Mouse (Mus musculus) A20 (cell line): ENCODE results near the gene Optc.

Experiments
- DNase-seq: peaks from one replicate; pipeline ENCODE4 v3.0.0-alpha.2; 2011; ENCODE audit warnings: low read depth, low spot score

Optc gene

DNA sequence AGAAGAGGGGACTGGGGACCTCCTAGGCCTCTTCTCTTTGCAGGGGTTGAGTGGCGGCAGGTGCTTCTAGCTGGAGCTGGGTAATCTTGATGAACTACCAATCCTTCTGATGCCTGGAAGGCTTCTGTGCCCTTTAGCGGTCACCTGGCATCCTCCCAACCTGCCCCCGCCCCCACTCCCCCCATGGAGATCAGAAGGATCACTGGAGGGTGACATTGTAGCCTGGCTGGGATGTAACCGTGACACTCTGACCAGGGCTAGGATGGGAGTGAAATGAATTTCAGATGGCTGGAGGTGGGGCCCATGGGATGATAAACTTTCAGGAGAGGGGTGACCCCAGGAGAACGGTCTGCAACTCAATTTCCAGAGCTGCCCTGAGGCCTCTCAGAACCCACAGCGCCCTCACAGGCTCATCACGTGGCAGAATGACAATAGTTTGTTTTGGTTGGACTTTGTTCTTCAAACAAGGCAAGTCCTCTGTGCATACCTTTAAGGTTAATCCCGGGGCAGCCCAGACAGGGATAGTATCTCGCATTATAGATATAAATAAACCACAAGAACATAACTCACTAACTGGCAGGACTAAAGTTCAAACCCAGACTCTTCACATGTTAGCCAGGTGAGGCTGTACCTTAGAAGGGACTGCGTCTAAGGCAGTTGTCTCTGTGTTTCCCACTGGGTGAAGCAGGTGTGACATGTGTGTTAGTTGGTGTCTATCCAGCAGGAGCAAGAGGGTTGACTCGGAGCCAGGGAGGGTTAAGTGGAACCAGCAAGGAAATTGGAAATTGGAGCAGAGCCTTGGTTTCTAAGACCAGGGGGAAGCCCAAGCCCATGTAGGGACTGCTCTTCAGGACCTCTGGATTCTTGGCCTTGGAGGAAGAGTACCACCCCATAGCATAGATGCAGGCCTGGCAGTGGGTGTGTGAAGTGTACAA lies 25.2 kb downstream of the Optc start:
- DNase-seq = no peak

DNA sequence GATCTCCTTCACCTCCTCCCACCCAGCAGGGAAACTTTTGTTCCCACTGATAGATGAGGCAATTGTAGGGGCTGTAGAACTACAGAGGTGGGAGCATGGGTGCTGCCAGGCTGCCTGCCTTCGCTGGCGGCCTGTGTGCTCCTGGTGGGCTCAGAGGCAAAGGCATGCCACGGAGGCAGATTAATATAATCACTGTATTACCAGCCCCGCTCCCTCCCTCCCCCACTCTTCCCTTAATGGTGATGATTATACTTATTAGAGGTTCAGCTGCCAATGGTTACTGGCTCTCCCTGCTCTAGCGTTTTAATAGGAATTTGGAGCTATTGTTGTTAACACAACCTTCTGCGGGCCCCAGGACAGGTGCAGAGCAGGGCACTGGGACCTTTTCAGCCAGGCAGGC lies 26.0 kb downstream of the Optc start:
- DNase-seq = no peak

DNA sequence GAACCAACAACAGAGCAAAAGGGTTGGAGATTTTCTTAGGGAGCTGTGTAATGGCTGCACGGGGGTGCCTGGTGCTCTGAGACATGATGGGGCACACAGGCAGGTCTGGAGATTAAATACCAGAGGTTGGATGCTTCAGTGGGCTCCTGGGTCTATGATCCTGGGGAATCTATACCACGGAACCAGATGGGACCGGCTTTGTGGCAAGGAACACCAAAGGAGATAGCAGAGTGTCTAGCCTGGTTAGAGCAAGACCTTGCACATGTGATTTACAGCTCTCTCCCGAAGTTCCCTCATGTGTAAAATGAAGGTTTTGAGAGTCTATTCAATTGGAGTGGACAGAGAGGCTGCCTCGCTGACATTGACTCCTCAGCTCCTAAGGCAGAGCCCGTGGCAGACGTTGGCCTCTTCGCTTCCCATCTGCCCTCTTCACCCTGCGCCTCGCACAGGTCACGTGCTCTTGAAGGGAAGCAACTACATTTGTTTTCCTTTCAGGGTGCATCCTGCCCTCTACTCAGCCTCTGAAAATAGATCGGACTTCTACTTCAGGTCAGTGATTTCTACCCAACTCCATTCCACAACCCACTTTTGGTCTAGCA lies 28.9 kb downstream of the Optc start:
- DNase-seq = no peak

DNA sequence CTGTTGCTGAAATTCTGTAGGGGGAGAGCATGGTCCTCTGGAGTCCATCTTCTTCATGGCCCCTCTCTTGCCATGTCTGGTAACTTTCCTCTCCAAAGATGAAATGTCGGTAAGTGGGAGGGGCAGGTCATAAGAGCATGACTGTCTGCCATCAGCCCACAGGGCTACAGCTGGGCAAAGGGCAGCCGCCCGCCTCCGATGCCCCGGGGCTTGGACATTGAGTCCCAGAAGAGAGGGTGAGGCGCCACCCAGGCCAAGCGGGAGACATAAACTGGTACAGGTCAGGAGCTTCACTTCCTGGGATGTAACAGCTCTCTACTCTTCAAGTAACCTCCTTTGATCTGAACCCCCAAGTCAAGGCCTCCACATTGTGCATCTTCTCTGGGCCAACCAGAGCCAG lies 30.9 kb downstream of the Optc start:
- DNase-seq = no peak

DNA sequence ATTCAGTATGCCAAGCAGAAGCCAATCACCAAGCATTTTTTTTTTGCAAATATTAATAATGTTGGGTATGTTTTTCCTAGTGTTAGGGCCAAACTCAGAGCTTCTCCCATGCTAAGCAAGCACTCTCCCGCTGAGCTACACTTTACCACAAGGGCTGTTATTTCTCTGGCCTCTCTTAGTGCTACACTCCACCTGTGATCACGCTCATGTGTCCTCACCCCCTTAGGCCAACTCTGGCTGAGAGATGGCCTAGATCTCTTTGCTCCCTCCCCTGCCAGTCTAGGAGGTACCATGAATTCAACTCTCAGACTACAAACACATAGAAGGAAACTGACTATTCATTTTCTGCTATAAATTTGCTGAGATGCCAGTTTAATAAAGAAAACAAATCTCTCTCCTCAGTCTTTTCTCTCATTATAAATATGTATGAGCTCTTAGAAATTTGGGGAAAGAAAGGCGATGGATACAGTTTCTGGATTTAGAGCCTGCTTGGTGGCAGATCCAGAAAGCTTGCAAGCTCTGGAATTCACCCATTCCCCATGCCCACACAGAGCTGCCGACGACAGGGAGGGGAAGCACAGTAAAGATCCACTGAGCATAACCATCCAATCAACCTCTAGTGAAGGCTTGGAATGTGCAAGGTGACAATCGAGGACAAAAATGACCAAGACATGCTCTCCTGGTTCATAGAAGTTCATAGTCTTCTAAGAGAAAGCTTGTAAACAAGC lies 34.5 kb downstream of the Optc start:
- no peak for DNase-seq

DNA sequence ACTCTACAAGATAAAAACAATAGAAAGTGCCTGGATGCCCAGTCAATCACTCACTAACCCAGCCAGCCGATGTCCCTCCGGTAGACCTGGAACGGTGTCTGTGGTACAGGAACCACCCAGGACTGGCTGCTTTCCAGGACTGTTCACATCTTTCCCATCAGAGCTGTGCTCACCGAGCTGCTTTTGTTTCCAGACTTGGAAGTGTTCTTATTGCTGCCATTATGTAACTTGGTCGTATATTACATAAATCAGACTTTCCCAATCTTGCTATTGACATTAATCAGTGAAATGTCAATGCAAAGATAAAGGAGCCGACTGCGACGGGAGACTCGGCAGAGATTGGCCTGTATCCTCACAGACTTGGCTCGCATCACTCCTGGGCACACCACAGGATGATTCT lies 36.6 kb downstream of the Optc start:
- no peak for DNase-seq

DNA sequence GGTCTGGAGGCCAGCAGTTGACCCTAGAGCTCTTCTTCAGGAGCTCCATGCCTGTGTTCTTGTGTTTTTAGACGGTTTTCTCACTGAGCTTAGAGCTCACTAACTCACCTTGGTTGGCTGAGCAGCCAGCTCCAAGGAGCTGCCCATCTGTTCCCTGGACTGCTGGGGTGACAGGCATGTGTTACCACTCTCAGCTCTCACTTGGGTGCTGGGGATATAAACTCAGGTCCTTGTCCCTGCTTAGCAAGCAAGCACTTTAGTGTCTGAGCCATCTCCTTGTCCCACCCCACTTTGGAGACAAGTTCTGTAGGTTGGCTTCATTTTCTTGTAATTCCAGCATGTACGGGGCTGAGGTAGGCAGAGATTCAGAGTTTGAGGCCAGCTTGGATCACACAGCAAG lies 38.6 kb downstream of the Optc start:
- DNase-seq = no peak

DNA sequence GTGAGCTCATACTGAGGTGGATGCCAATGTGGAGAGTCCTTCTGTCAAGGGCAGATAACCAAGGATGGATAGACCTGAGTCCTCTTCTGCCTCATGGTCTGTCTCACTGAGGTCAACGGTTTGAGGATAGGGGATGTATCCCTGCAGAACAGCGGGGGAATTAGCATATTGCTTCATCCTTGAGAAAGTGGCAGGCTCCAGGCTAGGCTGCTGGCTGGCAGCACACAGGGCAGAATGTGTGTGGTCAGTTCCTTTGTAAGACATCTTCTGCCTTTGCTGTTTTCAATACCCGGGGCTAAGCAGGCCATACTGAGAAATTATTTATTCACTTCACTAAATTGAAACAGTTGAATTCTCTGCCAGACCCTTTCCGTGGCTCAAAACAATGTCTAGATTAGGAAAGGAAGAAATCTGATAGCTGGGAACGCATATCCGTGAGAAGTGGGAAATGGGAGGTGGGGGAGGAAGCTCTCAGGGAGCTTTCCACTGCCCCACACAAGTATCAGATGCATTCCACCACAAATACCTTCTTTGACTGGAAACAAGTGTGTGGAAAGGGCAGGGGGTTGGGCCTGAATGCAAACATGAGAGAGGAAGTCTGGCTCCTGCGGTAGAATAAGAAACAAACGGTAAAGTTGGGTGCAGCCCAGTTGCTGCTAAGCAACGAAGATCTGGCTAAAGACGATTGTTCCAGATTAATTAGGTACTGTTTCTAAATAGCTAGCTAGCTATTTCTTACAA lies 44.4 kb downstream of the Optc start:
- DNase-seq = no peak

DNA sequence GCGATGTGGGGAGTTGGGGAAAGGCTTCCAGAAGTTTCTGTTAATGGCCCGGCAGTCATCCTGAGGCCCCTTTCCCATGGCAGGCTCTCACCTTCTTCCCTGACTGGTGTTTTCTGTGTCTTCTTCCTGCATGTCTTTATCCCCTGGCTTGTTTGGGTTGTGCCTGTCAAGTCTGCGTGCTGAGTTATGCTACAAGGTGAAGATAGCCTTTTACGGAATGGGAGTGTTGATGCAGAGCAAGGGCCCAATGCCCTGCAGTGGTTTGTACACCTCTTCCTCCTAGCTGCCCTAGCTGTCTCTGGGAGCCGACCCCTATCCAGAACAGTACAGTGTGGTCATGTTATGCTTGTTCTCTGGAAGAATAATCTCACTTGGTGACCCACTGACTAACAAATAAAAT lies 46.8 kb downstream of the Optc start:
- no peak for DNase-seq

DNA sequence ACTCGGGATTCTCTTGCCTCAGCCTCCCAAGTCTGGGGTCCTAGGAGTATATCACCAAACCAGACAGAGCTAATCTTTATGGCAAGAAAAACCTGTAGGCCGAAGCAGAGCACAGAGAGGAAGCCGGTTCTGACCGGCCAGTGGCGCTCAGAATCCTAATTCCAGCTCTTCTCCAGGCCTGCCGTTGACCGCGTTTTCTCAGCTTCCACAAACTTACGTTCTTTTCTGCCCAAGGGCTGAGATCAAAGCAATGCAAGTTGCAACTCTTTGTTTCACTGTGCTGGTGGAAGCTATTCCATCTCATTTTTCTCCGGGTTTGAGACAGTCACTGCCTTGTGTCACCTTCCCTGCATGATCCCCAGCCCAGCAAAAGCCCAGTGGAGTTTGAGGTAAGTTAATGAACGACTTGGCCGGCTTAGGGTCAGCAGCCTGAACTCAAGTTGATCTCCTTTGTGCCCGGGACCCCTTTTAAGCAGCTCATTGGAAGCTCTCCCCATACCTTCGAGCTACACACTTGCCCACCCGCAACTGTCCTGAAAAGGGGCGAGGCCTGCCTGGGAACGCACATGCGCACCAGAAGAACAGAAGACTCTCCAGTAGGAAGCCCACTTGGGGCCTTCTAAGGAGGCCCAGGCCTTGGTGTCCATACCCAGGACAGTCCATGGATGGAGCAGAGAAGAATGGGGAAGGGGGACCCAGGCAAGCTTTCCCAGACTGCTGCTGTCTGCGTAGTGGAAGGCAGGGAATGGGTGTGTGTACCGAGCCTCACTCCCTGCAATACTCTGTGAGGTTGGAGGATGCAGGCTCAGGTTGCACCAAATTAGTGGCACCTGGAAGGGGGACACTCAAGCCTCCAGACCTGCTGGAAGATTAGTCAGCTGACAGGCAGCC lies 47.7 kb downstream of the Optc start:
- no peak for DNase-seq

DNA sequence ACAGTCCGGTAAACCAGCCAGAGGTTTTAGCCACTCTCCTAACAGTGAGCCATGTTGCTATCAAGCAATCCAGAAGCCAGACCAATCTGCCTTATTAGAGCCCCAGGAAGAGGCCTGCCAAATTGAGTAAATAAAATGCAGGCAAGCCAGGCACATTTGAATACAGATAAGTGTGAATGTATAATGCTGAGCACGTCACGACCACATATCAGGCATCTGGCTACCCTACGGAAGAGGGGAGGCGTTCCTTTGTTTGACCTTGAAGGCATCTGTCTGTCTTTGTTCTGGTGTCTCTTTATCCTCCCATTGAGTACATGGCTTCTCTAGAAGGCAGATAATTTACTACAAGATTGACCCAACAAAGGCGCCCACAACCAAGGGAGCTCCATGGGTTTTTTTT lies 48.5 kb downstream of the Optc start:
- no peak for DNase-seq

DNA sequence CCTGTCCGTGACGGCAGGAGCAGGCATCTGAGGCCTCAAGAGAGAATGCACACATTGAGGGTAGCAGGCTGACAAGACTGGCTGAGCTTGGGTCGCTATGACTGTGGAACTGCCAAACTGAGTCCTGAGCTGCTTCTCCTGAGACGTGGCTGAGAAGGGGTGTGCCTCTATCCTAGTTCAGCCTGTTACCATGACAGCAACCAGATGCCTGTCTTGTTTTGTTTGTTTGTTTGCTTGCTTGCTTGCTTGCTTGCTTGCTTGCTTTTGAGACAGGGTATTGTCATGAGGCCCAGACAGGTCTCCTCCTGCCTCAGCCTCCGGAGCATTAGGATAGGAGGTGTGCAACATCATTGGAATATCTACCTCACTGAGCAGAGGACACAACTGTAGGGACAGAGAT lies 50.0 kb downstream of the Optc start:
- no peak for DNase-seq

DNA sequence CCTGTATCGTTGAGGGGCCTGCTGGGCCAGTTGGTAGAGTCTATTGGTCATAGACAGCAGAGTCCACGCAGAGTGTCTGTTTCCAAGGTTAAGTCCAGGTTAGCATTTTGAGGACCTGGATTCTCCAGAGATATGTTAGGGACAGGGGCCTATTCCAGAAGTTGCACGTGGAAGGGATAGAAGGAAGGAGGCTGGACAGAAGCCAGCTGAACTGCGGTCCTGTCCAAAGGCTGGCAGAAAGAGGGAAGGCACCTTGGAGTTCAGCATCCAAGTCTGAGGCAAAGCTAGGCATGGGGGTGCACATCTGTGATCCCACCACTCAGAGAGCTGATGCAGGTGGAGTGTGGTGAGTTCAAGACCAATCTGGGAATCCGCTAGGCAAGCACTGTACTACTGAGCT lies 50.6 kb downstream of the Optc start:
- no peak for DNase-seq

DNA sequence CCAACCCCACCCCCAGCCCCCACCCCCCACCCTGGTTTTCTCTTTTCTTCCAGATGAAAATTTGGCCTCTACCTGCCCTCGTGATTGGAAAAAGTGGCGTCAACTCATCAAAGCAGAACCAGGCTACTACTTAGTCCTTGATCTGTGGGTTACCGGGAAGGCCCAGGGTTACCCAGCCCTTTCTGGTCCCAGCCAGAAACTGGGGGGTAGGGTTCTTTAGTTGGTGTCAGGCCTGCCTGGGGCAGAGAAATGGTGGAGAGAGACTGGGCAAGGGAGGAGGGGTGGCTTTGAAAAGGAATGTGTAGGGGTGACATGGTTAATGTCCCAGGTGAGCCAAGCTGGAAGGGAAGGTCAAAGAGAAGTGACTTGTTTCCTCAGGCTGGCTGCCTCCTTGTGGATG lies 51.1 kb downstream of the Optc start:
- DNase-seq = no peak

DNA sequence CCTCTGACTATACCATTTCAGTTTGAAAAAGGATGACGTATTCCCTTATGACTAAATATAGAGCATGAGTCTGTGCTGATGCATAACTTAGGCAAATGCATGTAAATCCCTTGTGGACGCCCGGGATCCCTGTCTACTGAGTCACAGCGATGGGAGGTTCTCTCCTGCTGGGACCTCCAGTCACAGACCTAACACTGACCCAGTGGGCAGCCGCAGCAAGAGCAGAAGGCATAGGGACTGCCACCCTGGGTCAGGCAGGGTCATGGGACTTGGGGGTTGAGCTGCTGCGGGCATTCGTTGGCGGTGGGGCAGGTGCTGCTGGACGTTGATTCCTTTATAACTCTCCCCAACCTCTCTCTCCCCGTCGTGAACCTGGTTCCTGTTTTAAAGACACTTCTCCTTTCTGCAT lies 51.7 kb downstream of the Optc start:
- DNase-seq = peak; percentile 57

DNA sequence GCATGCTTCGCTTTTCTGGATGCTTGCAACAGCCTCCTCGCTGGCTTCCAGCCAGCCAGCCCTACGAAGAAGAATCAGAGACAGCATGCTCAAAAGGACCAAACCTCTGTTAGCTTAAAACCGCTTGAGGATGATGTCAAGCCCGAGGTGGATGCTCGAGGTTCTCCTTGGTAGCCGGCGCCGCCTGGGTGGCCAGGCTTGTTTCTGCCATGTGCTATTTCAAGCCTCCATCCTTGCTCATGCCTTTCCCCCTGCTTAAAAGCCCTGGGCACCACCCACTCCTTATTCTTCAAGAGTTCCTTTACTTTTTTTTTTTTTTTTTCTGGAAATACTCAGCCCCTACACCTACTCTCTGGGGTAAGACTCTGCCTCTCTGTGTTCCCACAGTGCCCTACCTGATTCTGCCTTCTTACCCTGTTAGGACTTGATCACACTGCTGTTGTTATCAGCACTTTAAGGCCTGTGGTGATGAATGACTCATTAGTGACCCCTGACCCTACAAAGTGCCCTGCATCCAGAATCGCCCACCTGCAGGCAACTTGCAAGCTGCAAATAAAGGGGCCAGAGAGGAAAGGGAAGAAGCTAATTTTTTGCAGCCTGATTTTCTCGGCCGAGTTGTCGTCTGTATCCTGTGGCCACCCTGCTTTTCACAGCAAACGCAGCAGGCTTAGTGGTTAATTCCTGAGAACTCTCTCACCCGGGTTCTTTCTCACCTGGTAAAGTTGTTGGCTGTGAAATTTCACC lies 52.4 kb downstream of the Optc start:
- peak; percentile 21 for DNase-seq

DNA sequence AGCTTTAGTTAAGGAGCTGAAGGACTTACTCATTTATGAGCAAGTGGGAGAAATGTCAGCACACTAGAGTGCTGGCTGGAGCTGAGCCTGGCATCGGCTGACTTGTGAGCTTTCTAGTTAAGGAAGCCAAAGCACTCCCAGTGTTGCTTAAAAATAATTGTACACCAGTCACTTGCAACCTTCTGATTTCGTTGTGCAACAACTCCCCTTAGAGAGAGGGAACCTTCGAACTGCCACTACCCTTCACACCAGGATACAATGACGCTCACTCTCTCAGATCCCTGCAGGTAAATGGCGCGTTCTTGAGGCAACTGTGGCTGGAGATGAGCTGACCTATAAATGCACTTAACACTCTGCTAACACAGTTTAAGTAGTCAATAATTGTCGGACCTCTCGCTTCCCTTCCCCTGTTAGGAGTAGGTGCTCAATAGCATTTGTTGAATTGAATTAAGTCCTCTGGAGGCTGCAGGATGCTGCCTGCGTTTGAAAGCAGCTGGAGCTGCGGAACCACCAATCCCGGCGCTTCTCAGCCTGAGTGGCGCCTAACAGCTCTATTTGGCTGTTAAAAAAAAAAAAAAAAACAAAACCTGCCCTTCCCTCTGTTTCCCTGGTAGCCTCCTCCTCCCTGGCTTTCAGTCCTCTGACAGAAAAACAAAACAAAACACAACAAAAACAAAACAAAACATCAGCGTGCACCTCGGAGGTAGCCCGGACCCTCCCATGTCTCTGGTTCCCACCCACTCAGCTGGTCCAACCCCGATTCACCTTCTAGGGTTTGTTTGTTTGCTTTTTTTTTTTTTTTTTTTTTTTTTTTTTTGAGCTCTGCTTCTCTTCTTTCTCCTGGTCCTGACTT lies 53.2 kb downstream of the Optc start:
- no peak for DNase-seq
